In genomic region chr14:8329552-8329951, GRCm38 (mm10) we compare ENCODE assay signal across 12 mouse cellular contexts. TPM values are rescaled to one million over a fixed set of nuclear protein-coding genes. Genes with fewer than 3 reads are reported as not detected.
DNase-seq lines count a peak whose midpoint lies in the region; ATAC-seq and TF ChIP-seq lines count a peak whose summit lies in the region.
"Had no signal": no experiment of that assay in that cellular context is flagged by ENCODE, and none has a peak within 500 bp of the region (broad histone marks: within the 10 kb centered on the region; RNA-seq: fewer than 3 reads in every experiment).

No protein-coding gene starts in this region.

- no peak for TF ChIP-seq CTCF in olfactory bulb, adult 2 months (IDR thresholded peaks at IDR 0.05; ENCODE audit: insufficient read depth, low read depth, low read length)

- H3K4me1 ChIP-seq in olfactory bulb, adult 2 months (ENCODE audit: control insufficient read depth, insufficient read depth, low read length): peaks cover 16% of the 10 kb centered on the region

- TF ChIP-seq POLR2A in olfactory bulb, adult 2 months (IDR thresholded peaks at IDR 0.05; ENCODE audit: insufficient read depth, low read depth, low read length): no peak

- DNase-seq in frontal cortex, postnatal 25 days (ENCODE audit: low spot score in 2 of 2): no peak
- DNase-seq in right cerebral cortex, postnatal 10 days (ENCODE audit: low spot score in 2 of 2): peak; percentile 57 to 67
- no peak for DNase-seq in right cerebral cortex, adult 18-20 months
- DNase-seq in lung, postnatal 14 days: peak; percentile 17
- DNase-seq in cerebellum, adult 9-11 months: no peak
- no peak for DNase-seq in urinary bladder, adult 18-20 months (ENCODE audit: low spot score in 2 of 2)
- DNase-seq: cerebellum, postnatal 14 days had no signal

- no peak overlapping the region for H3K4me3 ChIP-seq in olfactory bulb, adult 2 months (ENCODE audit: insufficient read depth, low read depth, low read length)
- H3K4me3 ChIP-seq: erythroblast, embryonic 14.5 days; left cerebral cortex, adult 2 months had no signal

- ATAC-seq in frontal cortex, adult (ENCODE audit: low TSS enrichment): peak; percentile 62

- 15% methylated on average over 4 of the region's 4 CpGs for WGBS in olfactory bulb, adult 2 months

- peak overlapping the region; percentile 22; the same call in 1 of the 2 replicates for H3K27ac ChIP-seq in olfactory bulb, adult 2 months (ENCODE audit: insufficient read depth, low read depth, low read length)
- H3K27ac ChIP-seq: left cerebral cortex, adult 2 months had no signal

RNA-seq across cellular contexts. Expression of gene Fam107a, which starts 11.7 kb away (rescaled TPM):
- polyA plus RNA-seq in olfactory bulb, adult 2 months (2012; ENCODE audit: insufficient read depth, insufficient read length, low replicate concordance, missing spikeins): 155 TPM in 1 of 2 replicates, not detected in the other
- polyA plus RNA-seq: erythroblast, embryonic 14.5 days; G1E had no signal

RNA-seq across cellular contexts. Expression of gene Oit1, which starts 49.0 kb away (rescaled TPM):
- polyA plus RNA-seq in olfactory bulb, adult 2 months (2012; ENCODE audit: insufficient read depth, insufficient read length, low replicate concordance, missing spikeins): not detected in 2 replicates
- polyA plus RNA-seq: erythroblast, embryonic 14.5 days; G1E had no signal

Comparison
In these comparisons a context has a peak if more than half of its experiments do, and no peak if none do; other contexts are left out.
1. DNase-seq: peak in right cerebral cortex, postnatal 10 days (2 of 2) and lung, postnatal 14 days (single experiment); none in frontal cortex, postnatal 25 days (0 of 2), right cerebral cortex, adult 18-20 months (single experiment), cerebellum, adult 9-11 months (single experiment) and urinary bladder, adult 18-20 months (0 of 2).